Mouse (Mus musculus) fibroblast of lung, adult 2 months (primary cell): ENCODE measurements around the gene Abcc4.
A peak's percentile ranks its signal among the peaks of the same experiment; 100 is the strongest.

Source experiments
- DNase-seq: peaks from one replicate; pipeline ENCODE4 v3.0.0-alpha.2; 2011; ENCODE audit warnings: low read depth

The Abcc4 gene

DNA sequence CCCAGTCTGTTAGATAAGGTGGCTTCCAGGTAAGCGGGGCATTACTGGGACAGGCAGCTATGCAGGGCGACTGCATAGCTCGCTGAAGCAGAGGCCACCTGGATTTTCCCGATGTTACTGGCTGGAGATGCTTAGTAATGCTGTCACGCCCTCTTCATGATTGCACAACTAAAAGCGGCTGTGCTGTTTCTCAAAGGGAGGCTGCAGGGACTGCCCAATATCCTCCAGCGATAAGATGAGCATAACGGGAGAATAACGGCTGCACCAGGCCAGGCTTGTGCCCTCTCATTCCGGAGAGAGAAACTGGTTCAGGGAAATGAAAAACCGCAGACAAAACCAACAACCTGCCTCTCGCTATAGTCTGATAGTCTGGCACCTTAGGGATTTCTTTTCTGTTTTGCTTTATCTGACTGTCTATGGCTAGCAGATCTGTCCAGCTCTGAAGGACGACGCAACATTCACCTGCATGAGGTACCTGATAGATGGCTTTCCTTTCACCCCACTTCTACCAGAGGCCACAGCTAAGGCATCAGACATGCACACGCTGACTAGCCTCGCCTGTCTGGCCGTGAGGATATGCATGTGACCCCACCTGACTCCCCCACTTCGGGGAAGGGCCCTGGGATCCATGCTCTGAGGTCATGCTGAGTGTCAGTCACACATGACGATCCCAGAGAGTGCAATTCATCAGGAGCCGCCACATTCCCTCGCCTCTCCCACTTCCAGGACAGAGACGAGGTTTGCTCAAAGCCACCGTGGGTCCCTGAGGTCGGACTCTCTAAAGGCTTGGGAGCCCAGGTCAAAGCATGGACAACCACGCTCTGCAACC, 67.4 kb downstream of the Abcc4 start:
- no peak for DNase-seq

DNA sequence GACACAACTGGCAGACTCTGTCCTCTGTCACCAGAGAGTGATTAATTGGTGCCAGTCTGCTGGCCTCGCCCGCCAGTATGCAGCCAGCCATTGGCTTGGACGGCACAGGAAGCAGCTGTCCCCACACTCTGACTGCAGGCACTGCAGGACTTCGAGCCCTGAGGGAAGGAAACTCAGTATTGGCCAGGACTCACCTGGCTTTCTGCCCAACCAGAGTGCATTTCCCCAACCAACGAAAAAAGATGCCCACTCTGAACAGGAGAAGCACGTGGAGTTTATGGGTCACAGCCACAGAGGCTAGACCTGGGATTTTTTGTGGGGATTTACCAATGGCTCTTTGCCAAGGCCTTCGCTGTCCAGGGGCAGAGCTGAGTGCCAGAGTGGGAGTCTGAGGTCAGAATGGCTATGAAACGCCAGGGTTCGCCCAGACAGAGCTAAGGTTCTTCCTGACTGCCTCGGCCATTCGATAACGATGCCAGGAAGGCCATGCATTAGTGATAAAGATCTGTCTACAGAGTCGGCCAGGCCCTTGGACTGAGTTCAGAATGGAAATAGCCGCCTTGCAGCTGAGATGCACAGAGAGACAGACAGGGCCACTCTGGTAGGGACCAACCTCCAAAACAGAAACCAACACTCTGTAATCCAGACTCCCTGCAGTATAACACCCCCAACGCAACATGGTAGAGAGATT, 70.4 kb downstream of the Abcc4 start:
- DNase-seq, result peak; percentile 27

DNA sequence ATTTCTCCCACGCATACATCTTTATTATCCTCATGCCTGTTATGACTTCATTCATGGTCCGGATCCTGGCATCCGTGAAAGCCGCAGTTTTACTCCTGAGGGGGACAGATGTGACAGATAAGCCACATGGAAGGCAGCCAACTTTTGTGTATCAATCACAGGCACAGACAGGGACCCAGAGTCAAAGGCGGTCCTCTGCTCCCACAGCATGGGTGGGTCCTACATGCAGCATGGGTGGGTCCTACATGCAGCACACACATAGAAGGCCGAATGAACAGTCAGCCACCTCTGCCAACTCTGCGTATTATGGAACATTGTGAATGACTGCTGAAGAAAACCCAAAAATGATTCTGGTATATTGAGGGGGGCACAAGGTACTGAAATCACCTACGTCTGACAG, 76.4 kb downstream of the Abcc4 start:
- no peak for DNase-seq

DNA sequence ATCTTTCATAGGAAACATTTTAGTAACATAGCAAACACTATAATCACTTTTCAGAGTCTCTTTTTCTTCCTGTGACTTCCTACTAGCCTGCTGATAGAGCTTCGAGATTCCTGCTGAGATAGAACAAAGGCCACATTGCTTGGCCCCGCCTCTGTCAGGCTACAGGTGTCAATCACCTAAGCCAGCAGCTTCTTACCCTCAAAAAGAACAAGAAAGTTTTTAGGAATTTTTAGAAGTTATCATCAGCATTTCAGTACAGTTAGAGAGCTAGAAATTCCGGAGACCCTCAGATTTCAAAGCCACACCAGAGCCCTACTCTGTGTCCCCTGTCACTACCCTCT, 84.6 kb downstream of the Abcc4 start:
- no peak for DNase-seq

DNA sequence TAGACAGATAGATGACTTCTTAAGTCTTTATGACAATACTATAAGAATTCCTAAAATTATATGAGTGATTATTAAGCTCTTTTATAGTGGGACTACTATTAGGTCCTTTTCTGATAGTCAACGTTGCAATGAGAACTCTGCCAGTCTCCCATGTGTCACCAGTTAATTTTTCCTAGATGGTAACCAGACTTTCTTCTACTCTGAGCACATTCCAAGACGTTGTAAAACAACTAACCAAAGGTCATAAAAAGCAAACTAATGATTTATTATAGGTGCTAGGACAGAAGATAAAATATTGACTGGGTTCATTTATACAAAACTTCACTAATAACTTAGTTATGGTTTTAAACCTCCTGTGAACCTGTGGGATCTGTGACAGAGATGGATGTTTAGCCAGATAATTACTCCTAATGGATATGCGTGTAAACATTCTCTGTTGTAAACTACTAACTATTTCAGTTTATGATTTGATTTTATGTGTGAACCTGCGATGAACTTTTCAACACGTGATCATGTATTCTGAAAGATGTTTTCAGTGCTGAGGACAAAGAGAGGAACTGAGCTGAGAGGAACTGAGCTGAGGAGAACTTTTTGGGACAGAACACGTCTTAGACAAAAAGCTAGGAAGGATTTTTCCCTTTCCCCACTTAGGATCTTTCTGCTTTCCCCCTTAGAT, 85.1 kb downstream of the Abcc4 start:
- DNase-seq, result no peak

DNA sequence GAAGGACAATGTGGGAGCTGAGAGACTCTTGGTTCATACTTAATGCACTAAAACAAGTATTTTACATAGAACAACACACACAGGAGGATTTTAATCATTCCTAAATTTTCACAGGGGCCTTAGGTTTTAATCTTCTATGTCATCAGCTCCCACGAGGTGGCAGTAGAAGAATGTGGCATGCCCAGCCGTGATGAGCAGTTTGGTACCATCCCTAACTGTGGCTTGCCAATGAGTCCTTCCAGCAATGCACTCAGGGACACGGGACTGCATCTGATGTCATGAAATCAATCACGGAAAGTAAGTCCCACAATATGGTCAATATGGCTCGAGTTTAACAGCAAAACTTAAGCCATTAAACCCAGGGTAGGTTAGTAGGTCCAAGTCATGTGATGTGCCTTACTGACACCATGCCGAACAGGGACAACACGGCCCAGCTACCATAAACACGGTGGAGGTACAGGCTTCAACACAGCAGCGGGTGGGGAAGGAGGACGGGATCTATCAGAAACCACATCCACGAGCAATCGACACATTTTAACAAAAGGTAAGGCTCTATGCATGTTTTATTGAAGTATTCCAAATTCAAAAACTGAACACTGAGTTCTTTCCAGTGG, 89.2 kb downstream of the Abcc4 start:
- peak; percentile 21 for DNase-seq

DNA sequence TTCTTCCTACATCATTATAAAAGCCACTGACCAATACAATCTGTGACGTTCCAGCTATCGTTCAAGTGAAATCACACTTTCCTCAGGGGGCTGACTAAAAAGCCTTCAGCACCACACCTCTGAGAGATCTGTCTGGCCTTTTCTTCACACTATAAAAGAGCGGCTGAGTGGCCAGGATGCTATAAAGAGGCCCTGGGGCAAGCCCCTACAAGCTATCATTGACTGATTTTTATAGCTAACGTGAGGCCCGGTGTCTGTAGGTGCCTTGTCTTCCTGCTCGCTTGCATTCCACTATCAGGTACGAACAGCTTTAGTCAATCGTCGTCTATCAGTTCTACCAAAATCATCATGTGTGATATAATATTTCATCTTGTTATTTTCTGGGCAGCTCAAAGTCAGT, 92.3 kb downstream of the Abcc4 start:
- DNase-seq, result no peak

DNA sequence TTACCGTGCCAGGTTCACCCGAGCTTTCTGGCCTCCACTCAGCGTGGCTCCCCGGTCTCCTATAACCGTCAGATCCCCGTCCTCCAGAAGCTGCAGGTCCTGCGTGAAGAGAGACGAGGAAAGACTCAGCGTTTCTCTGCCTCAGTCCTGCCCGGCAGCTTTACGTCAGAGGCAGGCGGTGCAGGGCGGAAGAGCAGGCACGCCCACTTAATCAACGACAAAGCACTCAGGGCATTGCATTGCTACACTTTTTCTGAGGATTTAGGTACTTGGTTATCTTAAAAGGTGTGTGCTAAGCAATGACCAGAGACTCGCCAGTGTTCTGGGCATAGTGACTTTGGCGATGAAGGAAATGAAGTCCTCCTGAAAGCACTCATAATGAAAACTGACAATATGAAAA, 94.3 kb downstream of the Abcc4 start:
- no peak for DNase-seq

DNA sequence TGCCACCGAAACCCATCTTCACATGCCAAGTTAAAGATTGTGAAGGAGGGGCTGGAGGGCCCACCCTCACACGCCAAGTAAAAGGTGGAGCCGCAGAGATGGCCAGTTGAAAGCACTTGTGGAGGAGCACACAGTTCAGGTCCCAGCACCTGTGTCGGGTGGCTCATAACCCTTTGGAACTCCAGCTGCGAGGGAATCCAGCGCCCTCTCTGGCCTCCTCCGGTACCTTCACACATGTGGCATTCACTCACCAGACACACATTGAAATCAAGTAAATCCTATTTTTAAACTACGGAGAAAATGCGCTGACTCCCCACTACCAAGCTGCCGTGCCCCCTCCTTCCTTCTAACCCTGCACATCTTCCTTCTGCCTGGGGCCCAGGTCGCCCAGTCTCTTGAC, 95.2 kb downstream of the Abcc4 start:
- DNase-seq, result no peak

DNA sequence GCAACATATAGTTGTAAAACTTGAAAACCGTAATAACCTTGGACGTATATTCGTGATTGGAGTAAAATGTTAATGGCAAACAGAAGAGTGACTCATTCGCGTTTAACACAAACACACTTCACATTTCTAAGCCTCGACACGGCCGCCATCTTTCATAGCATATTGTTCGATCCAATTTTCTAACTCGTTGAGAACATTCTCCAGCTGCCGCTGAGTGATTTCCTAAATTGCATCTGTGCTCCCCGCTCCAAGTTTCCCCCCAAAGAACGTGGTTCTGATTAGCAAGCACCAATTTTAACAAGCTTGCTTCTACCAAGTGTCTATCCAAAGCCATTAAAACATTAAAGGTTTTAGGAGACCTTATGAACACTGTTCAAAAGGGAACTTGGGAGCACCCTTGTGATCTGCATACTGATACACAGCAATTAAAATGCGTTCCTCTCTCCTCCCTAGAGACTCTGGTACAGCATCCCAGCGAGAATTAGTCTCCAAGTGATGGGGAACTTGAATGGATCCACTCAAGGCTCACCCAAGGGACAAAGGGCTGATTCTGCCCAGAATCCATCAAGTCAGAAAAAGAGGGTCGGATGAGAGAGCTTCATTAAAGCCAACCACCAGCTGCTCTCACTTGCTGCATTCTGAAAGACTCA, 97.1 kb downstream of the Abcc4 start:
- no peak for DNase-seq

DNA sequence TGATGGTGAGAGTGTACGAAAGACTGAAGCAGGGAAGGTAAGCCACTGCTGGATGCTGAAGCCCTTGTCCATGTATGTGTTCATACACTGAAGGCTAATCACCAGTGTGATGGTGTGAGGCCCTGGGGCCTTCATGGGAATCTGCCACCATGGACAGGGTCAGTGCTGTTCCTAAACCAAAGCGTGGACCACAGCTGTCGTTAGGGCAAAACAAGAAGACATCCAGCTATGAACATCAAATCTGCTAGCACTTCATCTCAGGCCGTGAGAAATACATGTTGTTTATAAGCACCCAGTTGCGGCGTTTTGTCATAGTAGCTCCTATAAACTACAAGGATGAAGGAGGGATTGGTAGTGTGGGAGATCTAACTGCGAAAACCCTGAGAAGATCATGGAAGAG, 97.7 kb downstream of the Abcc4 start:
- DNase-seq, result no peak

DNA sequence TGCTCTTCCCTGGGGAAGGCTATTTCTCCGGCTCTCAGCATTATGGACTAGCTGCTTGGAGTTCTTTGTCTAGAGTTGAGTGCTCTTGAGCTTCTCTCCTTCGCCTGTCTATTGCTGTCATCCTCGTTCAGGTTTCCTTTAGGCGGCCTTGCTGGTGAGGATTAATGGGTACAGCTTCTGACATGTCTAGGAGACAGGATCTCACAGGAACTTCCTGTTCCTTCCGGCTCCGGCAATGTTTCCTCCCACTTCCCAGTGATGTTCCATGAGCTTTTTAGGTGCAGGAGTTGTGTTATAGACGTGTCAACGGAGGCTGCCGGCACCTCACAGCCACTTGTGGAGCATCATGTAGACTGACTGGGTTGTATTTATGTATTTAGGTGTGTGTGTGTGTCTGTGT, 99.5 kb downstream of the Abcc4 start:
- DNase-seq, result no peak

DNA sequence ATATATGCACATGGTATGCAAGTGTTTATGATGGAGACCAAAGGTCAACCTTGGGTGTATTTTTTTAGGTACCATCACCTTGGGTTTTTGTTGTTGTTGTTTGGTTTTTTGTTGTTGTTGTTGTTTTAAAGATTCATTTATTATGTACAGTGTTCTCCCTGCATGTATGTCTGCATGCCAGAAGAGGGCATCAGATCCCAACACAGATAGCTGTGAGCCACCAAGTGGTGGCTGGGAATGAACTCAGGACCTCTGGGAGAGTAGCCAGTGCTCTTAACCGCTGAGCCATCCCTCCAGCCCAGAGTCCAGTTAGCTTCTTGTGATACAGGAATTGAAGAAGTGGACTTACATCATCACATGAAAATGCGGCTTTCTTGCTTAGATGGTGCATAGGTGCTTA, 101.1 kb downstream of the Abcc4 start:
- DNase-seq, result no peak

DNA sequence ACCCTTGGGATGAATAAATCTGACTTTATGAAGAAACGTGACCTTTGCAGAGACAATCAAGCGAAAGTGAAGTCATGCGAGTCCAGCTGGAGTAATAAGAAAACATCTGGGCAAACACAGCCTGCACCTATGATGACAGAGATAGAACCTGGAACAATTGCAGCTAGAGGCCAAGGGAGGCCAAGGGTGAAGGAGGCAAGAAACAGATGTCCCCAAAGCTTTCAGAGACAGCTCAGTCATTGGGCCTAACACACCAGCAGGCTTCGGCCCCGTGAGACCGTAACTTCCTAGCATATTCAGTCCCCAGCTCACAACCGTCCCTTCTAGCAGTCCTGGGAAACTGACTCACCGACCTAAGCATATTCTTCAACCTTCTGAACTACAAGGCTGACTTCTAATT, 104.0 kb downstream of the Abcc4 start:
- no peak for DNase-seq

DNA sequence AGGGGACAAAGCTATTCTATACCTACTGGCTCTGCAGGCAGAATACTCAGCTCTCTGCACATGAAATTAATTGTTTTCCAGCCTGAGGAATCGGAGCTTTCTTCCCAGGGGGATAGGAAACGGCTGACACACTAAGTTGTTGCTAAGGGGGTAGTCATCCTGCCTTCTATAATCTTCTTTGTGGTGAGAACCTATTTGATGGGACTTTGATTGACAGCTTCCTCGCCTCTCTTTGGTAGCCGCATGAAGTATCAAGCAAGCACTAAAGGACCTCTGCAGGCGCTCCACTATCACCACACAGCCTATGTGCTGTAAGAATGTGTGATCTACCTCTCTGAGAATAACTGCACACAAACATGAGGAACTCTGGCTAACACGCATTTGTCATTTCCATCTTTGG, 105.3 kb downstream of the Abcc4 start:
- DNase-seq, result no peak

DNA sequence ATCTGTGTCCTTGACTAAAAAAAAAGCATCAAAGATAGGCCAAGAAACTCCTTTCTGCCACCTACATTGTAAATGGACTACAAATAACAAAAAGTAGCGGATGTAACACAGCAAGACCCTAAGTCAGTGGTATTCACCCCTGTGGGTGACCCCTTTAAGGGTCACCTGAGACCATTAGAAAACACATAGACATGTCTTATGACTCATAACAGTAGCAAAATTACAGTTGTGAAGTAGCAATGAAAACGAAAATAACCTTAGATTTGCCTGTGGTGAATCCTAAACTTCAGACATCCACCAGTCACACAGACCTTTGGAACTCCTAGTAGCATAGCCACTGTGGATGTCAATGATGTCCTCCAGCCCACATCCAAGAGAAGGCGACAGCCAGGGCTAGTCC, 107.3 kb downstream of the Abcc4 start:
- DNase-seq, result no peak

DNA sequence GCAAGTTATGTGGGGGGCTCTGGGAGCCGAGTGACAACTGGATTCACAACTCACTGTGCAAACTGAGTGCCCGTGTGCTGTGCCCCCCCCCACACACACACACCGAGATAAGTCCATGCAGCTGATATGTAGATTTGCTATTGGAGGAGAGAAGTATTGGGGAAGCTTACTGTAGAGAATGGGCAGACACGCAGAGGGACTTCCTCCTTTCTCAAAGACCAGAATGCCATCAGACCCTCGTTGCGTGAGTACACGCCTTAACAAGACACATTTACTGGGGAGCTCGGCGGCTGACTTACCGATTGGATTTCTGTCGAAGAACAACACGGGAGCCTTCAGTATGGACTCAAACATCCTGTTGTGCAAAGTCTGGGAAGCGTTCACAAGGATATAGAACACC, 111.6 kb downstream of the Abcc4 start:
- no peak for DNase-seq

DNA sequence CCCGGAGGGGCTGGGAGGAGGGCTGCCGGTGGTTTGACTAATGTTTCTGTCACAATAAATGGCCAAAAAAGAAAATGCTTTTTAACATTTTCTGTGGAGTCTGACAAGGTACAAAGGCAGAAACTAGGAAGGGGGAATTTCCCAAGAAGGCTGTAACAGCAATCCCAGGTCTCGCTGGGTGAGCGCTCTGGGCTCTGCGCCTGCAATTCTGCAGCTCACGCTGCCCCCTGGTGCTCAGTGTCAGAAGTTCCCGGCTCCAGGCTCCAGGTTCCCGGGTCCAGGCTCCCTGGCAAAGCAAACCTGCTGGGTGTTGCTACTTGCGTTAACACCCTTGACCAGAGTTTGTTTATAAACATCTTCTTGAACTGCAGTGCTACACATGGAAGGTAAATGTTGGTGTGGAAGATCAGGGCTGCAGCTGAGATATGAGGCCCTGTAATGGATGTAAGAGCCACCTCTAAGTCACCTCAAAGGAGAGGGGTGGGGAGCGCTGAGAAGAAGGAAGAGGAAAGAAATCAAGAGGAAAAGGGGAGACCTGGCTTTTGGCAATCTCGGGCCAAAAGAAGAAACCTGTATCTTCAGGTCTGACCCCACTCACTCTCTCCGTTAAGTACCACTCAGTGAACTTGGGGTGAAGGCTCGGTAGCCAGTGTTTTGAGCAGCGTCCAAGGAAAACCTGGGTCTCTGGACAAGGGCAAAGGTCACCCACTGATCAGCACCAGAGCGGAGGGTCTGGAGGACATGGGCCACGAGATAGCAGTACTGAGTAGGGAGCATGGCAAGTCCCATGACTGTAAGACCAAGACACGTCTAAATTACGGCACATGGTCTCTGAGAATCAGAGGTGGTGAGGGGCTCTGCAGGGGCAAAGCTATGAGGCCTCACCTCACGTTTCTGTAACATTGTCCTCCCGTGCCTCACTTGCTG, 114.3 kb downstream of the Abcc4 start:
- peak; percentile 17 for DNase-seq

DNA sequence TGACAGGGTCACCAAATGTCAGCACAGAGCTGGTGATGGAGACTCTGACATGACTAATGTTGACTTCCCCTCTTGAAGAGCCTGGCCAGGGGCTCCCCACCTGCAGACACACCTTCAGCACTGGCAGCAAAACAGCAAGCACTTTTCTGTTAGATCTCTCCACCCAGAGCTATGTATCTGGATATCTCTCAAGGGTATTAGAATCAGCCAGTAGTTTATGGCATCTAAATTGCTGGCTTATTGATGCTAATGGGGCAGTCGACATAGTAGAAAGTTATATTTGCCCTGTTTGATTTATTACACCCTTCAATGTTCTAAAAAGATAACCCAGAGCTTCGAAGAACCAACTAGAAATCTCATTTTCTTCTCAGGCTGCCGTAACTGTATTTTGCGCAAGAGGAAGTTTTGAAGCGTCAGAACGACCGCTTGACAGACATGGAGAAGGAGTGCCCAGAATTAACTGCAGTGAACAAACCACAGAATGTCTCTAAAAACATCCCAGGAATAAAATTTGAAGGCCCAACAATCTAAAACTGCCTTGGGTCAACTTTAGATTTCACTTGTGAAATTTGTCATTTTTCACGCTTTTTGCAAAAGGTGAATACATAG, 123.6 kb downstream of the Abcc4 start:
- DNase-seq, result no peak

DNA sequence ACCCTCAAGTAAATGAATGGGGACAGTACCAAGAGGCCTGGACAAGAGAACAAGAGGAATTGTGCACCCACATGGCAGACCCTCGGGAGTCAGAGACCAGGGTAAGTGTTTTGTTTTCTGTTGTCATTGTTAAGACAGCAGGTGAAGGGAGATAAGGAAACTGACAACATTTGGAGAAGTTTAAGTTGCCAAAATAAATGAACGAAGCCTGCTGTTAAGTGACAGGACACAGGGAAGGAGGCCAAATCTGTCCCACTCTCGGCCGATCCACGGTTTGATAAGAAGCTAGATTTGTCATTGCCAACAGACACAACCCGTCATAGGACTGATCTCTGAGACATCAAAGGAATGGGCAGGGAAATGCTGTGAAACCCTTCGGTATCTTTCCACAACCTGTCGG, 124.3 kb downstream of the Abcc4 start:
- DNase-seq, result no peak
